Comparison of ENCODE assay signal across 8 mouse cellular contexts in the genomic region with DNA sequence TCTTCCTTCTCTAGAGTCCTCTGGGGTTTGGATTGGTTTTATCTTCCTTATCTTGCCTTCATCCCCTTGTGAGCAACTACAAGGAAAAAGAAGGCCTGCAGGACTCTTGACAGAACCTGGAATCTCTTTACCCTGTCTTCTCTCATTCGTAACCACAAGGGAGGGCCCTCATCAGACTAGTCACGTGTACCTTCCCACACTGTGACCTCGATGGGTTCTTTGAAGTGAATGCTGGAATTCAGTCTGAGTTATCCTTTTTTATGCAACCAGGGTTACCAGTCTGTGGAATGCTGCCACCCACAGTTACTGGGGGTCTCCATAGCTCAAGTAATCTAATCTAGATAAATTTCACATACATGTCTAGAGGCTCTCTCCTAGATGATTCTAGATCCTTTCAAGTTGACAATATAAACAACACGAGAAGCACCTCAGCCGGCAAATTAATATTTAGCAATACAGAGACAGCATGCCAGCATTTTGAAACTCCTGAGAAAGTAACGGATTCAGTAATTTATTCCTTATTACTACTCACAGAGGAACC. TPM values are rescaled to one million over a fixed set of nuclear protein-coding genes. Genes with fewer than 3 reads are reported as not detected.
DNase-seq lines count a peak whose midpoint lies in the region; ATAC-seq and TF ChIP-seq lines count a peak whose summit lies in the region.

No protein-coding gene starts in this region.

- H3K4me2 ChIP-seq in CH12.LX (ENCODE audit: insufficient read depth, low read depth, poor library complexity, severe bottlenecking) = peak overlapping the region; percentile 95
- peak overlapping the region; percentile 54 for H3K4me2 ChIP-seq in embryonic facial prominence, embryonic 12.5 days (replicated peaks)
- H3K4me2 ChIP-seq in neural tube, embryonic 13.5 days = peak overlapping the region; percentile 64

- 44% methylated on average over 6 of the region's 6 CpGs for WGBS in embryonic facial prominence, embryonic 12.5 days
- WGBS in limb, embryonic 10.5 days = 47% methylated on average over 6 of the region's 6 CpGs
- 31% methylated on average over 6 of the region's 6 CpGs for WGBS in neural tube, embryonic 13.5 days

- H3K4me3 ChIP-seq in erythroblast, embryonic 14.5 days (replicated peaks) = peak overlapping the region; percentile 85
- H3K4me3 ChIP-seq in CH12.LX (replicated peaks in 1 of 3; ENCODE audit: low read depth in 2 of 3, low read length in 2 of 3, poor library complexity in 1 of 3) = peak overlapping the region; percentile 90 to 91 (median 91)
- H3K4me3 ChIP-seq in embryonic facial prominence, embryonic 12.5 days = peak overlapping the region; percentile 74
- peak overlapping the region; percentile 81 for H3K4me3 ChIP-seq in limb, embryonic 10.5 days
- peak overlapping the region; percentile 86 for H3K4me3 ChIP-seq in neural tube, embryonic 13.5 days

- TF ChIP-seq RAD21 in CH12.LX (IDR thresholded peaks at IDR 0.05; ENCODE audit: low read depth, low read length) = no peak

- dilution Hi-C loops in CH12.LX (cut with MboI; ENCODE audit: extremely low pct_ligation_motif_present, extremely low pct_unique_long_range_greater_than_20kb, low sequenced_read_pairs) = no loop called here

- peak overlapping the region; percentile 72 for H3K9ac ChIP-seq in CH12.LX (ENCODE audit: insufficient read depth, low read depth)
- H3K9ac ChIP-seq in embryonic facial prominence, embryonic 12.5 days = no peak overlapping the region
- peak overlapping the region; percentile 81 for H3K9ac ChIP-seq in neural tube, embryonic 13.5 days

- H3K36me3 ChIP-seq in erythroblast, embryonic 14.5 days (ENCODE audit: control insufficient read depth) = peaks cover 7% of the 10 kb centered on the region
- H3K36me3 ChIP-seq in CH12.LX (replicated peaks in 1 of 2; ENCODE audit: control insufficient read depth in 1 of 2, insufficient read depth in 1 of 2, low read length in 1 of 2) = peaks cover 9 to 16% of the 10 kb centered on the region in 2 experiments
- H3K36me3 ChIP-seq in embryonic facial prominence, embryonic 12.5 days = 0 out of 2 replicates have a peak, but pooled peaks cover 10% of the 10 kb centered on the region
- H3K36me3 ChIP-seq in limb, embryonic 10.5 days = peaks cover 17% of the 10 kb centered on the region
- peaks cover 17% of the 10 kb centered on the region for H3K36me3 ChIP-seq in neural tube, embryonic 13.5 days

- in situ Hi-C loops in CH12.LX (cut with MboI; ENCODE audit: low pct_ligation_motif_present, low pct_unique_long_range_greater_than_20kb, low sequenced_read_pairs) = no loop called here

- TF ChIP-seq POLR2A in CH12.LX (IDR thresholded peaks at IDR 0.05; ENCODE audit: low read depth, low read length) = no peak

- no peak for ATAC-seq in erythroblast, adult 5-6 weeks (replicated peaks; ENCODE audit: low FRiP score, poor library complexity, severe bottlenecking)
- no peak for ATAC-seq in embryonic facial prominence, embryonic 12.5 days (ENCODE audit: insufficient number of reproducible peaks, insufficient read depth, low FRiP score, low TSS enrichment)
- ATAC-seq in neural tube, embryonic 13.5 days (ENCODE audit: low read depth) = peak; percentile 23

- H3K4me1 ChIP-seq in erythroblast, embryonic 14.5 days (ENCODE audit: control insufficient read depth) = peaks cover 15% of the 10 kb centered on the region
- peaks cover 0 to 18% of the 10 kb centered on the region in 2 experiments; a peak in 2 of 4 replicates for H3K4me1 ChIP-seq in CH12.LX (ENCODE audit: control insufficient read depth in 1 of 2, insufficient read depth in 2 of 2)
- H3K4me1 ChIP-seq in embryonic facial prominence, embryonic 12.5 days = peaks cover 5% of the 10 kb centered on the region; the same call in 1 of the 2 replicates
- peaks cover 7% of the 10 kb centered on the region; the same call in 1 of the 2 replicates for H3K4me1 ChIP-seq in limb, embryonic 10.5 days
- peaks cover 15% of the 10 kb centered on the region for H3K4me1 ChIP-seq in neural tube, embryonic 13.5 days (replicated peaks)

- TF ChIP-seq CTCF in CH12.LX (conservative IDR thresholded peaks at IDR 0.05 in 1 of 2, IDR thresholded peaks at IDR 0.05 in 1 of 2; ENCODE audit: low read depth in 2 of 2, low read length in 2 of 2) = no peak

- H3K27me3 ChIP-seq in erythroblast, embryonic 14.5 days (ENCODE audit: control insufficient read depth) = no peaks in the 10 kb centered on the region
- no peaks in the 10 kb centered on the region for H3K27me3 ChIP-seq in CH12.LX (replicated peaks)
- no peaks in the 10 kb centered on the region for H3K27me3 ChIP-seq in embryonic facial prominence, embryonic 12.5 days
- no peaks in the 10 kb centered on the region for H3K27me3 ChIP-seq in limb, embryonic 10.5 days (ENCODE audit: low read depth, poor library complexity, severe bottlenecking)
- no peaks in the 10 kb centered on the region for H3K27me3 ChIP-seq in neural tube, embryonic 13.5 days

- DNase-seq in CH12.LX (ENCODE audit: extremely low read depth) = peak; percentile 28
- DNase-seq in limb, embryonic 10.5 days (ENCODE audit: low spot score) = no peak
- no peak for DNase-seq in right cerebral cortex, postnatal 25 days
- DNase-seq in layer of hippocampus, postnatal 10 days (ENCODE audit: low spot score in 2 of 2) = no peak

- H3K27ac ChIP-seq in CH12.LX (ENCODE audit: insufficient read depth, low read depth) = no peak overlapping the region
- H3K27ac ChIP-seq in embryonic facial prominence, embryonic 12.5 days = no peak overlapping the region
- H3K27ac ChIP-seq in limb, embryonic 10.5 days = peak overlapping the region; percentile 92; the same call in 1 of the 2 replicates
- peak overlapping the region; percentile 82; the same call in 1 of the 2 replicates for H3K27ac ChIP-seq in neural tube, embryonic 13.5 days (replicated peaks)

- TF ChIP-seq EP300 in CH12.LX (IDR thresholded peaks at IDR 0.05; ENCODE audit: low read length) = no peak

- H3K79me2 ChIP-seq in CH12.LX (replicated peaks; ENCODE audit: control insufficient read depth, extremely low read depth, insufficient read depth, poor library complexity, severe bottlenecking) = peaks cover 5% of the 10 kb centered on the region; the same call in 1 of the 2 replicates

- H3K9me3 ChIP-seq in erythroblast, embryonic 14.5 days (ENCODE audit: control insufficient read depth, low read length) = no peaks in the 10 kb centered on the region
- H3K9me3 ChIP-seq in CH12.LX (replicated peaks; ENCODE audit: low read length) = no peaks in the 10 kb centered on the region
- no peaks in the 10 kb centered on the region for H3K9me3 ChIP-seq in embryonic facial prominence, embryonic 12.5 days
- no peaks in the 10 kb centered on the region for H3K9me3 ChIP-seq in limb, embryonic 10.5 days (replicated peaks)
- H3K9me3 ChIP-seq in neural tube, embryonic 13.5 days = no peaks in the 10 kb centered on the region

RNA-seq across cellular contexts. Expression of gene Gcc2, which starts 0.6 kb away (rescaled TPM):
- 0.08 and 0.17 TPM in 2 replicates for polyA plus RNA-seq in erythroblast, embryonic 14.5 days (2012)
- total RNA-seq in erythroblast, adult 5-6 weeks (2015; ENCODE audit: low replicate concordance) = 6.0 and 16.9 TPM in 2 replicates
- 8.5 and 23.1 TPM in 2 replicates for total RNA-seq in erythroblast, adult 5-6 weeks (2017; ENCODE audit: low replicate concordance)
- 18.4 and 19.5 TPM in 2 replicates for total RNA-seq in CH12.LX (2012; rRNA removed)
- total RNA-seq in CH12.LX (2014; rRNA removed) = 19.3 and 19.6 TPM in 2 replicates
- polyA plus RNA-seq in CH12.LX (2012; ENCODE audit: insufficient read length, low read depth) = 15.4 and 16.3 TPM in 2 replicates
- 64.5 and 64.6 TPM in 2 replicates for polyA plus RNA-seq in embryonic facial prominence, embryonic 12.5 days (2016; fragmentation: Nextera tagmentation; extraction: Ambion mirVana)
- polyA plus RNA-seq in limb, embryonic 10.5 days (2016; fragmentation: Nextera tagmentation; extraction: Ambion mirVana) = 45.4 and 61.4 TPM in 2 replicates
- polyA plus RNA-seq in neural tube, embryonic 13.5 days (2015; fragmentation: Nextera tagmentation; extraction: Ambion mirVana) = 85.1 and 85.3 TPM in 2 replicates
- total RNA-seq in layer of hippocampus, postnatal 10 days (2021) = 10 to 100 TPM; 61.7 to 71.3 TPM

RNA-seq across cellular contexts. Expression of gene Gm4981, which starts 18.2 kb away (rescaled TPM):
- polyA plus RNA-seq in erythroblast, embryonic 14.5 days (2012) = not detected in 2 replicates
- not detected in 2 replicates for total RNA-seq in erythroblast, adult 5-6 weeks (2015; ENCODE audit: low replicate concordance)
- total RNA-seq in erythroblast, adult 5-6 weeks (2017; ENCODE audit: low replicate concordance) = not detected in 2 replicates
- total RNA-seq in CH12.LX (2012; rRNA removed) (not detected in 2 replicates), CH12.LX (2014; rRNA removed) (not detected in 2 replicates)
- polyA plus RNA-seq in CH12.LX (2012; ENCODE audit: insufficient read length, low read depth) = not detected in 2 replicates
- polyA plus RNA-seq in embryonic facial prominence, embryonic 12.5 days (2016; fragmentation: Nextera tagmentation; extraction: Ambion mirVana) = not detected in 2 replicates
- not detected in 2 replicates for polyA plus RNA-seq in limb, embryonic 10.5 days (2016; fragmentation: Nextera tagmentation; extraction: Ambion mirVana)
- not detected in 2 replicates for polyA plus RNA-seq in neural tube, embryonic 13.5 days (2015; fragmentation: Nextera tagmentation; extraction: Ambion mirVana)
- total RNA-seq in layer of hippocampus, postnatal 10 days (2021) = not detected

RNA-seq across cellular contexts. Expression of gene Duxf3, which starts 22.2 kb away (rescaled TPM):
- not detected in 2 replicates for polyA plus RNA-seq in erythroblast, embryonic 14.5 days (2012)
- total RNA-seq in erythroblast, adult 5-6 weeks (2015; ENCODE audit: low replicate concordance) = not detected in 2 replicates
- total RNA-seq in erythroblast, adult 5-6 weeks (2017; ENCODE audit: low replicate concordance) = not detected in 2 replicates
- total RNA-seq in CH12.LX (2012; rRNA removed) (0.17 TPM in 1 of 2 replicates, not detected in the other), CH12.LX (2014; rRNA removed) (not detected in 2 replicates)
- not detected in 2 replicates for polyA plus RNA-seq in CH12.LX (2012; ENCODE audit: insufficient read length, low read depth)
- polyA plus RNA-seq in embryonic facial prominence, embryonic 12.5 days (2016; fragmentation: Nextera tagmentation; extraction: Ambion mirVana) = not detected in 2 replicates
- not detected in 2 replicates for polyA plus RNA-seq in limb, embryonic 10.5 days (2016; fragmentation: Nextera tagmentation; extraction: Ambion mirVana)
- polyA plus RNA-seq in neural tube, embryonic 13.5 days (2015; fragmentation: Nextera tagmentation; extraction: Ambion mirVana) = not detected in 2 replicates
- not detected for total RNA-seq in layer of hippocampus, postnatal 10 days (2021)

RNA-seq across cellular contexts. Expression of gene AW822073, which starts 30.0 kb away (rescaled TPM):
- polyA plus RNA-seq in erythroblast, embryonic 14.5 days (2012) = 0.06 TPM in 1 of 2 replicates, not detected in the other
- not detected in 2 replicates for total RNA-seq in erythroblast, adult 5-6 weeks (2015; ENCODE audit: low replicate concordance)
- total RNA-seq in erythroblast, adult 5-6 weeks (2017; ENCODE audit: low replicate concordance) = not detected in 2 replicates
- total RNA-seq in CH12.LX (2012; rRNA removed) (not detected in 2 replicates), CH12.LX (2014; rRNA removed) (not detected in 2 replicates)
- polyA plus RNA-seq in CH12.LX (2012; ENCODE audit: insufficient read length, low read depth) = not detected in 2 replicates
- not detected in 2 replicates for polyA plus RNA-seq in embryonic facial prominence, embryonic 12.5 days (2016; fragmentation: Nextera tagmentation; extraction: Ambion mirVana)
- polyA plus RNA-seq in limb, embryonic 10.5 days (2016; fragmentation: Nextera tagmentation; extraction: Ambion mirVana) = not detected in 2 replicates
- not detected in 2 replicates for polyA plus RNA-seq in neural tube, embryonic 13.5 days (2015; fragmentation: Nextera tagmentation; extraction: Ambion mirVana)
- total RNA-seq in layer of hippocampus, postnatal 10 days (2021) = not detected

Comparison
In these comparisons a context has a peak if more than half of its experiments do, and no peak if none do; other contexts are left out.
1. H3K27ac ChIP-seq: peak in limb, embryonic 10.5 days (single experiment) and neural tube, embryonic 13.5 days (single experiment); none in CH12.LX (single experiment) and embryonic facial prominence, embryonic 12.5 days (single experiment).
2. RNA of gene Gcc2, which starts 0.6 kb away (polyA plus RNA-seq): 85.1 to 85.3 TPM in neural tube, embryonic 13.5 days, 64.5 to 64.6 TPM in embryonic facial prominence, embryonic 12.5 days, 45.4 to 61.4 TPM in limb, embryonic 10.5 days and 15.4 to 16.3 TPM in CH12.LX; 0.08 to 0.17 TPM in erythroblast, embryonic 14.5 days; every median in the first group is over 10 times any median in the second.
3. Peak in every context shown above with its lines, with median percentiles within 50 percentile points of each other: H3K4me3 ChIP-seq and H3K4me2 ChIP-seq.